Mouse (Mus musculus) c-Kit-positive CD71-positive TER-119-negative erythroid progenitor cells, embryonic 14.5 days (primary cell): Measurements from ENCODE around the gene Gjb1.
A peak's percentile ranks its signal among the peaks of the same experiment; 100 is the strongest.

Experiments used
- DNase-seq: peaks from one replicate; pipeline ENCODE4 v3.0.0-alpha.2; 2013; ENCODE audit warnings: low read depth

Gjb1 gene

DNA sequence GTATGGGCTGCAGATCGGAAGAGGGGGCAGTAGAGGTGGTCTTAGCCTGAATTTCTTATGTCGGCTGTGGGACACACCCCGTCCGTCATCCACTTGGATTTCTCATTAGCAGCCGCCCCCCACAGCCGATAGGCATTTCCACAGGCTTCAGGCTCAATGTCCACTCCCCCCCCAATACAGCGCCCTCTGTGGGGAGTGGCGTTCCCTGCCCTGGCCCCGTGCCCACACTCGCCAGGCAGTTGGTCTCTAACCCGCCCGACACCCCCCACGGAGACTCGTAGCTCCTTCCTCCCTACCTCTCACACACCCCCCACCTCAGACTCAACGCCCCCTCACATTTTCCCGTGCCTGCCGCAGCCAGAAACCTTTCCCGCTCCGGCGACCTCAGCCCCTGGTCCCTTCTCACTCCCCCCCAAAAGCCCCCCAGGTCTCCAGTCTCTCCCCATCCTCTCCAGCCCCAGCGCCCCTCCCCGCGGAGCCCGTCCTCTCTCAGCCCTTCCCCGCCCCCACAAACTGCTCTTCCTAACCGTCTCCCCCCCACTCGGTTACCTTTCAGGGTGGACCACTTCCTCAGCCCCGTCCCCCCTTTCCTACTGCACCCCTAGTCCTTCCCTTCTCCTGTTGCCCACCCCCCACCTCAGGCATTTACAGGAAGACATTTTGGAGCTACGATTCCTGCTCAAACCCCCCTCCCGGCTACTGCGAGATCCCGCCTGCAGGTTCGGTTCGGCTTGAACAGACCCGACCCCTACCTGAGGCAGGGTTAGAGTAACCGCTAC is 43.0 kb downstream of the Gjb1 start:
- DNase-seq = no peak

DNA sequence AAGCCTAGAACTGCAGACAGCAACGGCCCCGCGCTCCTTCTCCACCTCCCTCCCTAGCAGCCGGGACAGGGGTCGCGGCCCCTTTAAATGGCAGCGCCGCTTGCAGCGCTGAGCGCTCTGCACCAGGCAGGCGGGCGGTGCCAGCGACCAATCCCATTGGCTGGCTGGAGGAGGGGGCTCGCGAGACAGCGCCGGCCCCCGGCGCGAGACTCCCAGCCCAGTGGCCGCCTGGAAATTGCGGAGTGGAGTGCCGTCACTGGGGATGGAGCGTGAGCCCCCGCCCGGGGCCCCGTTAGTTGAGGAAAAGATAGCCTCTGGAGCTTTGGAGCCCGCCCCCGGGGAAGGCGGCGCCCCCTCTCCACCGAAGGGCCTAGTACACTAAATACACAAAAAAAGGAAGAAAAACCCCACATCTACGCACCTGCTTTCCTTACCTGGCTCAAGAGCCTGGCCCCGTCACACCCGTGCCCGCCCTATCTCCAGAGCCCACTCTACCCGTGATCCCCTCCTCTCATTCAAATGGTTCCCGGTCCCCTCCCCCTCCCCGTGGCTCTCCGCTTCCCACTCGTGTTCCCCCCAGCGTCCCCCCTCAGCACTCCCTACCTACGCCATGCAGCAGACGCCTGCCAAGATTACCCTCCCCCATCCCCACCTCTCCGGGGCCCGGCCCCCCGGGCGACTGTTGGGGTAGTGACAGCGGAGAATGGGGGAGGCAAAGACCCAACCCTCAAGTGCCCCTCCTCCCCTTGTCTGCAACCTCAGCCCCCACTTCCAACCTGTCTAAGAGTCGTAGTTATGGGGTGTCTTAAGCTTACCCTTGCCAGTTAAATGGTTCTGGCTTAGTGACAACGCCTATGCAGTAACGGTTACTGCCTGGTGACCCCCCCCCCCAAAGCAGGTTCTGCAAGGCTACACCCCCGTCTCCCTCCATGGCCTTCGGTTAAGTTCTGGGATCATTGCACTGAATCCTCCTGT is 43.8 kb downstream of the Gjb1 start:
- peak; percentile 69 for DNase-seq

DNA sequence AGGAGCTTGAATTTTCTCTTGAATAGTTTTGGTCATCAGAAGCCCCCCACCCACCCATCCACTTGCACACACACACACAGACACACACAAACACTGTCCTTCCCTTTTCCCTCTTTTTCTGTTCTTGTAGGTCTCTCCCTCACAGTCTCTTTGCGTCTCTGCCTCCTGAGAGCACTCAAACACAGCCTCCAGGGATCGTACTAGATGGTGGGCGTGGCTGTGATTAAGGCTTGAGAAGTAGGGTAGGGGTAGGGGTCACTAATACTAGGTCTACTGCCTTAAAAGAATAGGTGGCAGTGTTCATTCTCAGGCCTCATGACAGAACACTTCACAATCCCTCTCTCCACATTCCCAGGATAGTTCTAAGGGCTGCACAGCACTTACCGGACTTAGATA is 44.5 kb downstream of the Gjb1 start, which contains the start of gene Zmym3:
Zmym3 (minus strand) TSS at position 150 of the 396 bp plus-strand sequence.
- DNase-seq = no peak

DNA sequence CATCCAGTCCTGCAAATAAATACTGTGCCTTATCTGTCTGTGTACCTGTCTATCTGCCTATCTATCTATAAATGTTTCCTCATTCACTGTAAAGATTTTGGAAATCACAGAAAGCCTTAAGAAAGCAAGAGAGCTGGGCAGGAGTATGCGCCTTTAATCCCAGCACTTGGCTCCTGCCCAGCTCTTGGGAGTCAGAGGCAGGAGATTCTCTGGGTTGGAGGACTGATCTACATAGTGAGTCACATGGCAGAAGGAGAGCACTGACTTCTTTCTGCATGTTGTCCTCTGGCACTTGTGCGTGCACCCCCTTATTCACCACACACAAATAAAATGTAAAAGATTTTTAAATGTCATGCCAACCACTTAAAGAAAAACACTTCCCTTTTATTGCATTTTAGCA is 47.3 kb downstream of the Gjb1 start:
- no peak for DNase-seq

DNA sequence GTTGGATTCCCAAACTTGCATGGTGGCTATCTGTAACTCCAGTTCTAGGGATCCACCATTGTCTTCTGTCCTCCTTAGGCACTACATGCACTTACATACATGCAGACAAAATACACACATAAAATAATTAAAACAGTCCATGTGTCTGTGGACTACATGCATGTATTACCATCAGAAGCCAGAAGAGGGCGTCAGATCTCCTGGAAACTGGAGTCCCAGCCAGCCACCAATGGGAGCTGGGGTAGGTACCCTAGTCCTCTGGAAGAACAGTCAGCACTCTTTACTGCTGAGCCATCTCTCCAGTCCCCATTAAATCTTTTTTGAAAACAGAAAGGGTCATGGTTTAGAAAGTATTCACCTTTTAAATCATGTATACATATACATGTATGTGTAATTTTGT is 51.6 kb downstream of the Gjb1 start:
- DNase-seq = no peak

DNA sequence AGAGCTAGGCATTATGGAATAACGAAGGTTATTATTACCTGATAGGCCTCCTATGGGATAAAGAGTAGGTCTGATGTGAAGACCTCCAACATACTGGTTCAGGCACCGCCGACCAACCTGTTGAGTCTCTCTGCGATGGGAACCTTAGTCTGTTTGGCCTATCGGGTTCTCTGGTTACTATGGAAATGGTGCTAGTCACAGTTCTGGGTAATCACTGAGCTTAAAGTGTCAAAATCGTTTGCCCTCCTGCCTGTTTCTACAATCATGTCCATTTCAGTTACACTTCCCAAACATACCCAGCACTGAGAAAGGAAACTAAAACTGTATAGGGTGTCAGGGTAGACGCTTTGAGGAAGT is 52.6 kb downstream of the Gjb1 start:
- no peak for DNase-seq

DNA sequence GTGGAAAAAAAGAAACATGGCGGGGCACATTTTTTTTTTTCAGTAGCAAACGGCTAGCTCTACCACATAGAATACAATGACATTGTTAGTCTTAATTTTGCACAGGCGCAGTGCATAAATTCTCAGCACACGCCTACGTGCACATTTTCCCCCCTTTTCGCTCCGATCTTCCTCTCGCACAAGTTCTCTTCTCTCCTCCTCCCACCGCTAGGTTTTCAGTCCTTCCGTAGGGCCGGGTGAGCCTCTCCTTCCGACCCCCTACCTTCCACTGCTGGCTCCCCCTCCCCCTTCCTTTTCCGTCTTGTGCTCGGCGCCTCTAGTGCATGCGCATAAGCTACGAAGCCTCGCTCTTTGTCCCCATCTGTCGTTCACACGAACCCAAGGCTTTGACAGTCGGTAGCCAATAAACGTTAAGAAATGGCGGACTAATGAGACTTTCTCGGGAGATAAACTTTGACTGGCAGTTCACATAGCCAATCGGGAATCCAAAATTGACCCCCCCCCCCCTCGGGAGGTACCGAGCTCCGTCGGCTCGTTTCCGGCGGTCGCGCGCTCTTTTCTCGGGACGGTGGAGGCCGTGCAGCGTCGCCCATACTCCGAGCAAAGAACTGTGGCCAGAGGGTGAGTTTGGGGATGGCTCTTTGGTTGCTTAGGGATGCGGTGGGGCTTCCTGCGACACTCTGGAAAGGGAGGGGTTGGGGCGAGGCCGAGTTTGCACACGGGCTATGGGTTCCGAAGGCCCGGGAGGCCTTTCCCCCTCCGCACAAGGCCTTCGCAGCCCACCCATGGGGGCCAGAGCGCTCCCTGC is 53.2 kb downstream of the Gjb1 start, which contains the start of gene Nono:
Nono (plus strand) TSS at position 177 of the 808 bp plus-strand sequence.
- peak; percentile 86 for DNase-seq

DNA sequence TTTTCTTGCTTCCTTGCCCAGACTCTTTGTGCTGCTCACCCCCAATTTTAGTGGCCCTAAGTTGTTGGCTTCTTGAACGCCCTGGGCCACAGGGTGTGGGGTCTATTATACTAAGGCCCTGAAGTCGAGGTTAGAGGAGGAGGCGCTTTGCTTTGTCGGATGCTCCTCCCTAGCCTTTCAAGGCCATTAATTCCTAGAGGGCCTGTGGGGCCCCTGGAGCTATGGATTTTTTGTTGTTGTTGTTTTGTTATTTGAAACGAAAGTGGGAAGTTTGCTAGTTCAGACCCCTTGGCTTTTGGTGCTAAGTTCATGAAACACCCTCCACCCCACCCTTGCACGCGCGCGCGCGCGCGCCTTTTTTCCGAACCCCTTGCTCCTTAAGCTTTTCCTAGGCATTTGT is 53.8 kb downstream of the Gjb1 start:
- DNase-seq = no peak
